Mouse (Mus musculus): Measurements from ENCODE around the gene Pik3ap1.

The Pik3ap1 gene

DNA sequence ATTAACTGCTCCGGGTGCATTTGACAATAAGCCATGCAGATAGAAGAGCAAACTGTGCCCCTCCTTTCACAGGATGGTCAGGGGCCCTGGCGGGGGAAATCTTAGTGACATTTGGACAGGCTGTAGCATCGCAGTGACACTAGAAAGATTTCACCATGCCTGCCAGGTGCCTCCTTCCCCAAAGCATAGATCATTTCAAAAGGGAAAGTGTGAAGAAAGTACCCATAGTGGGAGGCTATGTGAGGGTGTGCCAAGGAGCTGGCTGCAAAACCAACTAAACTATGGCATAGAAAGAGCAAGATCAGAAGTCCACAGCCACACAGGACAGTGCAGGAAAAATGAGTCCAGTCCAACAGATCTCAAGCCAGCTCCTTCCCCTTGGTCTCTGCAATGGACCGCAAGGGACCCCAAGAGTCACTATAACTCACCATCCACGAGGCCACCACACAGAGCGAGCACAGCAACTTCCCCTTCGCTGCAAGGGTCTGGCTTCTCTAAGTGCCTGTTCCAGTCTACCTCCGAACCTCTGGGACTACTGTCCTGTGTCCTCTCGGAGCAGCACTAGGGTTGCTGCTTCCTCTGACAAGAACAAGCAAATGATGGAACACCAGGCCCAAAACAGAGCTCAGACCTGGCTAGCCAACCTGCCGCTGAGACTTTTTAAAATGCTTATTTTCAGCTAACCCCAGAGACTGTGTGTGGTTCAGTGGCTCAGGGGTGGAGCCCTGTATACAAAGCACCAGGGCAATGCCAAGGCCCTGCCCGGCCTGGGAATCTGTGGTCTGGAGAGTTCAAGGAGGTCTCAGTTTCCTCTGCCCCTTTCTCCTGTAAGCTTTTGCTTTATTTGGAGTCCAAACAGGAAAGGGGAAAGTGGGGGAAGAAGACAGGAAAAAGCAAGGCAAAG lies 15.1 kb downstream of the Pik3ap1 start:
- DNase-seq: no peak

DNA sequence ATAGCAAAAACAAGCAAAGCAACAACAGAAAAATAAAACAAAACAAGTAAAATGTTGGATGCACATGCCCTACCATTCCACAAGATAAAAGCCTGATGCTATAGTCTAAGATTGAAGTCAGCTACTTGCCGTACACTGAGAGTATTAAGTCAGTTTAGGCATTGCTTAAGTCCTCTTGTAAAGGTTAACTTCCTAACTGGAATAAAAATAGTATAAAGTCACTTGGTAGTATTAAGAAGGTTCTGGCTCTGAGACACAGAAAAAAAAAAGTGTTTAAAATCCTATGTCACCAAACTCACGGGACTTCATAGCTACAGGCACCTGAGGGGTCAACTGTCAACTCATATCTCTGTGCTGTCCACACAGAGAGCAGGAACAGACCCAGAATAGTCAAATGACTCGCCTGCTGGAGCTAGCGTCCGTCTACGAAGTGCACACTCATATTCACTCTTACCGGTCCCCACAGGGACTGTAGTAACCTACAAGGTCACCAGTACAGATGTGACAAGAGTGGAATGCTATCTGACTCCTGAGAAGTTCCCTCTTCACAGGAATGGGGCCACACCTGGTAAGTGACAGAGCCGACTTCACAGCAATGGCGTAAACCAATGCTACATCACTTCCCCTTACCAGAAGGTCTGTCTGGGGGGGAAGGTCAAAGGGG lies 17.9 kb downstream of the Pik3ap1 start:
- DNase-seq: no peak

DNA sequence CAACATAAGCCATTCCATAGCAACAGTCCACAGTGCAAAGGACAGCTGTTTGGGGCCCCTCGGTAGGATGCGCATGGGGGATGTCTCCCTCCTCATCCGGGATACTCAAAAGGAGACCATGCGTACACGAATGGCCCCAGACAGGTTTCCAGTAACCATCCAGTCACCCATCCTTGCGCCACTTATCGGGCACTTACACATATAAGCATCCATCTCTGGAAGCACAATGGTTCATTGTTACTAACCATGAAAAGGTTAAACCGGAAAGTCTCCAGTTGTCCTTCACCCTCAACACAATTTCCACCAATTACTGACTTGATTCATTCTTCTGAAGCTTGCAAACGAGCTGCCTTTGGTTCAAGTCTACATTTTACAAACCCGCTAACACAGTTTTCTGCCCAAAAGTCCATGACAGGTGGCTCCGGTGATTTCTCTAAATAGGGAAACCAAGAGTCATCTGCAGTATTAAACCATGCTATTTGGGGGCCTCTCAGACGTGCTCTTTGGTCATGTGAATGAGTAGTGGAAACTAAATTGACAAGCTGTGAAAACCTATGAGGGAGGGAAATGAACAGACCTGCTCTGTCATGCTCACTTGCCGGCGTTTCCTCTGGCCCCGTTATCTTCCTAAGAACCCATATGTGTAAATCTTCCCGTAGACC lies 18.6 kb downstream of the Pik3ap1 start:
- DNase-seq: no peak

DNA sequence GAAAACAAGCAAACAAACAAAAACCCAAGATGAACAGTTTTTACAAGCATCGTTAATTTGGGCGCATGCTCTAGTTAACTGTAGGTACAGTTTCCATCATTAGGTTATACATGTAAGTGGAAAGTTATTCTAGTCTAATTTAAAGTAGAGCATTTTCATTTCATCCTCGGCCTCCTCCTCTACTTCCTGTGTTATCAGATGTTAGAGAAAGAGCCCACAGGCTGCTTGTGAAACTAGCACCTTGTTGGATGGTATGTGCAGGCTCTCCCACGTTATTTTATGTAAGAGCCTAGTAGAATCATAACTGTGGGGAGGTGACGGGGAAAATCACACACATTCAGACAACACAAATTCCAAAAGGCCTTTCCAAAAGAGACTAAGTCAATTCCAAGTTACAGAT lies 19.3 kb downstream of the Pik3ap1 start:
- no peak for DNase-seq

DNA sequence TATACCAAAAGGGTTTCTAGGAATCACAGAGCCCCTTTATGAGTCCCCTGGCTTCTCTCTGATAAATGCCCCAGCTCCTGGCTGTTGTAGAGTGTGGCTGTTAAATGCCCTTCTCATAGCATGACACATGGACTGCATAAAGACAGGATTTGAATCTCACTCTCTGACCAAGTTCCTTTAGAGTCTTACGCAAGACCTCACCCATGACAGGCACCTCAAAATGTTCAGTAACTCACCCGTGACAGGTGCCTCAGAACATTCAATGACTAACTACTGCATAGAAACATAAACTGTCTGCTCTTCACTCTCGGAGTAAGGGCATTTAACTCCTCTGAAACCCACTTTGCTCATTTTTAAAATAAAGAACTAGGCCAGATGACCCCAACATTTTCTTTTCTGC lies 20.4 kb downstream of the Pik3ap1 start:
- DNase-seq: no peak

DNA sequence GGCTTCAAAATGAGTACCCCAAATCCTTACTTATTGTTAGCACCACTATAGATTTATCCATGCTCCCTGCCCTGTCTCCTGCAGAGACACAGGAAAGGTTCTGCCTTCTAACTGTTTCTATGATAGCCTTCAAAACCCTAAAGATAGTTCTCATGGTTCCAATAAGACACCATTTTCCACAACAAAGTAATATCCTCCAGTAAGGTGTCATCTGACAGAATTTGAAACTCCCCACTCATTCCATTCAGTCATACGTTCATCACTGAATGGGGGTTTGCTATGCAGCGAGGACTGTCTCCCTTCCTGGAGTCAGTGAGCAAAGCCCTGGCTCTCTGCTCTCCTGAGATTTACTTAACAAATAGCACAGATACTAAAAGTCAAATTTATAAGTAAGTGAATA lies 21.9 kb downstream of the Pik3ap1 start:
- no peak for DNase-seq

DNA sequence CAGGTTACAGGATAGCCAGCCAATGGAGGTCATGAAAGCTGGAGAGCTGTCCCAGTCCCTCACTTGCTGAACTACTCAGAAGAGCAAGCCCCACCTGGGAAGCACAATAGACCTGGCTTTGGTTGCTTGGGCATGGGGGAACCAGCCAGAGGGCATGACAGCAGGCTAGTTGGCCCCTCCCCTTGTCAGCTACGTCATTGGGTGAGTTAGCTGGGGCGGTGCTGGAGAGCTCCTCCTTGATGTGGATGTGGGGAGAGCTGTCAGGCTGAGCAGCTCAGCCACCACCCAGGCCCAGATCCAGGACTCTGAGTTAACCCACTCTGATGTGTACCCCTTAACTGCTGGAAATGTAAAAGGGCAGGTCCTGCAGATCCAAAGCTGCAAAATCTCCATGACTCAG lies 24.4 kb downstream of the Pik3ap1 start:
- peak in 1 of 2 experiments; percentile 35 for DNase-seq

DNA sequence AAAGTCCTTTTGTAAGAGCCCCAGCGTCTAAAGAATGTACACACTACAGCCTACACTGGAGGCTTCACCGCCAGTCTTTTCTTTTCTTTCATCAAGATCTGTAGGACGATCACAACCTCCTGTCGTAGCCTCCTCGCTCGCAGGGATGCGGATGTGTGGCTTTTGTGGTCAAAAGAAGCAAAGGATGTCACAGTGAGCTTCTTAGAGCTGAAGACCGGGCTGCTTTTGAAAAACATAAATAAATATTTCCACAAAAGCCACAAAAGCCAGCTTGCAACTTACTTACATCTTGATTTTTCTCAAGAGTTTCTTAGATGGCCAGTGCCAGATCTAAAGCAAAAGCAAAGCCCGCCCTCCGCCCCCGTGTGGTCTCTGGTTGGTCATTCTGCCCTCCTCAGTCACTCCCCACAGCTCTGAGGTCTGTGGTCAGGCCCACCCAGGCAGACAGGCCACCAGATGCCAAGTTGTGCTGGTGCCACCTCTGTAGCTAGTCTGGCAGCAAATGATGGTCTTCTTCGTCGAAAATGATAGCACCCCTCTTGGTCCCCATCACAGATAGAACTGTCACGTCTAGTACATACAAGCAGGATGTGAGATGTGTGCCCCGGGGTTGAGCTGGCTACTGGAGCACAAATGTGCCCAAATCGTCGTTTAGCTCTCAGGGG lies 30.5 kb downstream of the Pik3ap1 start:
- DNase-seq: peak; percentile 68 to 70

DNA sequence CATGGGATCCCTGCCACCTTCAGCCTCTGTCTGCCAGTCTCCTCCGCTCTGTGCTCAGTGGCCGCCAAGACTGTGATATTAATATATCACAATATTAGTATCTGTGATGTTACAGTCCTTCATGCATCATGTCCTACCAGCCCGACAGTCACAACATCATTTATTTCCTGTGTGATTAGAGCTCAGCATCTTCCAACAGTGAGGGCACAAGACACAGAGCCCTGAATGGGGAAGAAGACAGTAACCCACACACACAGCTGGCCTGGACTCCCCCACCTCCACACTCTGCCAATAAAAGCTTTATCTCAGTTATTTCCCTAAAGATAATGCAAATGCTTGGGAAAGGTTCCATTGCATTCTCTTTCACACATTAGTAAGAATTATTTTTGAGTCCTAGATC lies 35.3 kb downstream of the Pik3ap1 start:
- no peak for DNase-seq

DNA sequence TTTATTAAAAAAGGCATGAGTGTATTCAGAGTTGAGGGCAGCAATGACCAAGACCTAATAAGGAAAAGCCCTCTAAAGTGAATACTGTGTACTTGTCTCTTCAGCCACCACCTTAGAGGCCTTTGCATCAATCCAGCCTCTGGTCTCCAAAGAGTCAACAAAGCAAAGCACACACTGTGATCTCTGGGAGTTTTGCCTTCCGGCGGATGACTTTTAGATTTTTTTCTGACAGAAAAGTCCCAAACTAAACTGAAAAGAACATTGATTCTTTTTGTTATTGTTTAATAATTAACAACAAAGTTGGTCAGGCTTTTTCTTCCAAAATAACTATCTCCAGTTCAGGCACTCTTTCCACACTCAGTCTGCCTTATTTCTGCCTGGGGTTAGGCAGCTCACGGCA lies 36.7 kb downstream of the Pik3ap1 start:
- DNase-seq: no peak

DNA sequence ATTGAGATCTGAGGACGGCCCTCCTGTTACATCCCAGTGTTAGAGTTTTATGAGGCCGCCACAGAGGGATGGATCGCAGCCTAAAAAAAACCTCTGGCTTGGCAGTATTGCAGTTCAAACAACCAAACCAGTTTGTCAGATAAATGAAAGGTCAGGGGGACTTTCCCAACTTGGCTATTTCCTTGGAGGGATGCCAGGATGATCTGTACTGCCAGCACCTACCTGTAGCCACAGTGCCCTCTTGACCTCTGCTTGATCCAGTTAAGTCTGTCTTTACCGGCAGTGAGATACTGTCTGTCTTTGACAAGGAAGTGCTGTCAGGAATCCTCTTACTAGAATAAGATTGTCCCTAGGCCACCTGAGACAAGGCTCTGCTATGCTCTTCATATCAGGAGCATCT lies 37.6 kb downstream of the Pik3ap1 start:
- no peak for DNase-seq

DNA sequence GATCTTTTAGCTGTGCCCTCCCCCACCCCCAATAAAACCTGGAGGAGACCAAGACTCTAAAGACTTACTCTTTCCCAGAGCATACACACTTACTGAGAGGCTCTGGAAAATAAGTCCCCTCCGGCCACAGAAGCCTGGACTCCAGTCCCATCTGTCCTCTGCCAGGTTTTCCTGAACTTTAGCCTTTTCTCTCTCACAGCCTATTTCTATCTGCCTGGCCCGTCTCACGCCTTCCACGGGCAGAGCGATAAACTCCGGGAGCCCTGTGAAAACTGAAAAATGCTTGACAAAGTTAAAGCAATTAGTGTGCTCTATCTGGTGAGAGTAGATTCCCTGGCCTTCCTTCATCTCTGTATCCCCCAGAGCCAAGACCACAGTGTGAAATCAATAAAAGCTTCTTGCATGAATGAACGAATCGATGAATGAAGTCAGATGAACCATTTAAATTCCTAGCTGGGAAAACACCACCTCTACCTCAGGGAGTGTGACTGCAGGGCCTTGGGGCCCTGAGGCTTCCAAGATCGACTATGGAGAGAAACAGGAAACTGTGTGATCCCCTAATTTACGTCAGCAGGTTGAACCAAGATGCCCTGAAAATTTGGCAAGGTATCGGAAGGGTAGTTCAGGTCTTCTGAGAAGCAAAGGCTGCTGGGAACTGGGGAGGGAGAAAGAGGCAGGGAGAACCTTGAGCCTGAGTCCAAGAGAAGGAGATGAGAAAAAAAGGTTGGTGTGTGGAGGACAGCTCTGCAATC lies 38.6 kb downstream of the Pik3ap1 start:
- DNase-seq: no peak

DNA sequence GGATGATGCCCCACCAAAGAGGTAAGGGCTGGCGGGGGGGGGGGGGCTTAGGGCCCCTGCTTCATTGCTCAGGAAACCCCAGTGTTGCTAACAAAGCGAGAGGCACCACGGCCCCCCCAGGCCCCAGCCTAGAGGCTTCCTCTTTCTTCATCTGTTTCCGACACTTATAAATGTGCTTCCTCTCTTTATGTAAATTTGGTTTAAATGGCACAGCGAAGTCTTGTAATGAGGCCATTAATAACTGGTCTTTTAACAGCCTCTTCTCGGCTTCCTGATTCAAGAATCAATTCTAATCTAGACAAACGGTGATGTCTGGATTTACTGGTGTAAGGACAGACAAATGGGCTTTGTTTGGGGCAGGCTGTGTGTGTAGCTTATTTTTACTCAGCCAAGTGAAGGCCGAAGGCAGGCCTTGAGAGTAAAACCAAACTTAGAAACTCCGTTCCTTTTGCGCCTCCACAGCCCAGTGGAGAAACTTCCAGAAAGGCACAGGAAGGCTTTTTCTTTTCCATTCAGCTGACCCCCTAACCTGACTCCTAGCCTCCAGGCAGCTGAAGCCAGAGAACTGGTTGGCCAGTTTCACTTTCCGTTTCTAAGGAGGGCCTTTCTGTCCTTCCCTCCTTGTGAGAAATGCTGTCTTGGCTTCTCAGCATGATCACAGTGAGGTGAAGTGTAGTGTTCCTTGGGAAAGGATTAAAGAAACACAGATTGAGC lies 39.7 kb downstream of the Pik3ap1 start:
- DNase-seq: peak; percentile 39 to 63

DNA sequence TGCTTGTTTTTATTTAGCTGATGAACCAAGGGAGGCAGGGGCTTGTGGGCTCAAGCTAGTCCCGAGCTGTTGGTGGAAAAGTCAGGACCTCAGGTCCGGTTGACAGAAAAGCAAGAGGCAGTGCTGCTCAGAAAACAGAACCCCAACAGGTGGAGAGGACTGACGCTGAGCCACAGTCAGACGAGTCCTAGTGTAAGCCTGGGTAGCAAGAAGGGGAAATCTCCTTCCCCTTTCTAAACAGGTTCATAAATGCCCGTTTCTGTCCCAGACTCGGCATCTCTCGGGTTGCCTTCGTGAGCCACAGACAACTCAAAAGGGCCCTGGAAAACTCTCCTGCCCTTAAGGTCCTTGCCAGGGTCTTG lies 40.3 kb downstream of the Pik3ap1 start:
- no peak for DNase-seq

DNA sequence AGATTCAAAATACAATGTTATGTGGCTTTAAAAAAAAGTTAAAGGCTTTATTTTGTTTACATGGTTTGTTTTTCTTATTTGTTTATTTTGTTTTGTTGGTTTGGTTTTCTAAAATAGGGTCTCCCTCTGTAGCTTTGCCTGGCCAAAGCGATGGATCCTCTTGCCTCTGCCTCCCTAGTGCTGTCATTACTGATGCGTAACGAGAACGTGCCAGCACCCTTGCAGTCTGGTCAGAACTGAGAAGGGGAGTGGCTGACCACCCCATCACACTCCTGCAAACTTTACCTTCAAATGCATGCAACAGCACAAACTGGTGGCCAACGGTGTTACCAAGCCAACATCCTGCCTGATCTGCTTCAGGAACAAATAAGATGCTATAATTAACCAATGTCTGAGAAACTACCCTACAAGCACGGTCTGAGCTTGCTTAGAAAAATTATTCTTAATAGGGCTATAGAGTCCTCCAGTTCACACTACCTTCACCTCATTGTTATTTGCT lies 42.3 kb downstream of the Pik3ap1 start:
- DNase-seq: no peak

DNA sequence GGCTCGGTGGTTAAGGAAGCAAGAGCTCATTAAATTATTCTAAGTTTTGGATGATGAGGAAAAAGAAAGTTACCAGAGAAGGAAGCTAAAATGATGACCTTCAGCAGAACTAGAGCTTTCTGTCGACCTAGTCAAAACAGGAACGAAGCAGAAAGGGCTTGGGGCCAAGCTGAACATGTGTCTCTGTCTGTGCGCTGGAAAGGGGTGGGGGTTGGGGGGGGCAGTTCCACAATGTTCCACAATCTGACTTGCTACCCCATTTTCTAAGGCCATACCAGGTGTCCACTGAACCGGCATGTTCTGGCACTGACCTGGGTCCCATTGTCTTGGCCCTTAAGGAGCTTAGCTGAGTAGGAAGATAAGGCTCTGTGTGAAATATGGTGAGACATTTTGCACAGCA lies 43.2 kb downstream of the Pik3ap1 start:
- no peak for DNase-seq

DNA sequence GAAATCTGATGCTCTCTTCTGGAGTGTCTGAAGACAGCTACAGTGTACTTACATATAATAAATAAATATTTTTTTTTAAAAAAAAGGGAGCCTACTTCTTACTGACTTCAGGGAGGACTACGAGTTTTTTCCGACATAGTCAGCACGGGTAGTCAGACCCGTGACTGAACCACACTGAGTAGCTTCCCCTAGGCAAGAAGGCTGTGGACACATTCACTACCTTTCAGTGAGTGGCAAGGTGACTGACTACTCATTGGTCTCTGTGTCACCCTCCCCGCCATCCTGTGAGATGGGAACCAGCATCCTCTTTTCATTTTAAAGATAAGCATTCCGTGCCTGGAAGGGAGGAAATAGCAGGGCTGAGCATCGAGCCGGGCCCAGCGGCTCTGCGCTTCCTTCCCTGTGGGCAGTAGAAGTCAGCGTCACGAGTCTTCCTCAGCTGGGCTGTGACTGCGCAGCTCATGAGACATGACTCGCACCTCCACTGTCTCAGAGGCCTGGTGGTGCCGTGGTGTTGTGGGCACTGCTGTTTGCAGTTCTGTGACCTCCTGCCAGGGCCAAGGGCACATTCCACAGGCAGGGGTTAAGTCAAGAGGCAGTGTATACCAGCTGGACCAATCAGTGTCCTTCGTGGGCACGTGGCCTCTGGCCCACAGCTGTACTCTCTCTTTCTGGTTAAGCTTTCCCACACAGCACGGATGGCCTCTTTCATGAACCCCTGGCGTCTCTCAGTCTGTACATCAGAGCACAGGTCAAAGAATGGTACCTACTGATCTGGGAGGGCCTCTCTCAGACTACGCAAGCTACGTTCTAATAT lies 45.7 kb downstream of the Pik3ap1 start:
- DNase-seq: peak; percentile 21 to 30

DNA sequence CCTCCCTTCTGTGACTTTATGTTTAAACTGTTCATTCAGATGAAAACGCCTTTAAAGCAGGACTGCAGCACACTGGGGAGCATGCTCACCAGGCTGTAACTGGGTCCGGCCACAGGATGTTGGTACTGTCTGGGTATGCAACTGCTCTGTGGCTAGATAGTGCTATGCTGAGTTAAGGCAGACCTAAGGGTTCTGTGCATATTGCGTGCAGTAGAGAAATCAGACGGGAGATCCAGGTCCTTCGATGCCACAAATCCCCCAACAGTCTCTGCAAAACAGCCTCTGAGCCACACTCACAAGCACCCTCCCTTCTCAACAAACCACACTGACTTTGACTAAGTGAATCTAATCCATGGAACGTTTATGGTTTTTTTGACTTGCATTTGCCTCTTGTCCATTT lies 46.5 kb downstream of the Pik3ap1 start:
- no peak for DNase-seq

DNA sequence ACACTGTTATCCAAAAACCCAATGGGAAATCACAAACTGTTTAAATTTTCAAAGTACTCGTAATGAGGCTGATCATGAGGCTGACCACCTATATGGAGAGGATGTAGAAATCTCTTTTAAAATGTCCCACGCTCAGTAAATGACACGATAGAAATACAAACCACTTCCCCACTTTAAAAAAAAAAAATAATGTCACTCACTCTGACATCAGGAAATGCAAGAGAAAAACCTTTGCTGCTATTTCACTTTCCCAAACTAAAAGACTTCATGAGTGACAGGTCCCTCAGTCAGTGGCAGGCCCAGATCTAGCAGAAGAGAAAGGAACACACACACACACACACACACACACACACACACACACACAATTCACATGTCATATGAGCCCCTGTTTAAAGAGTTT lies 49.2 kb downstream of the Pik3ap1 start:
- no peak for DNase-seq

DNA sequence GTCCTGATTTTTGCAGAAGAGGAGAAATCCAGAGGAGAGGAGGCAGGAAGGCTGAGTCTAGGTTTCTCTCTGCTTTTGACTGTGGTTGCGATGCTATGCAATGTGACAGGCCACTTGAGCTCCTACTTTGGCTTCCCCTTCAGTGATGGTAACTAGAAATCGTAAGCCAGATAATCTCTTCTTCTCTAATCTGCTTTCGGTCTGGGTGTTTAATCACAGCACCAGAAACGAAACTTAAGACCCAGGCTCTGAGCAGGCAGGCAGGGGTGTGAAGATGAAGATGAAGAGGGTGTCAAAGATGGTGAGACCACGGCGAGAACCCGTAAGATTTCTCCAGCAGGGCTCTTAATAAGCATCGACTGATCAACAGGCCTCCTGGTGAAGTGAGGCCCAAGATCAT lies 51.9 kb downstream of the Pik3ap1 start:
- DNase-seq: no peak

DNA sequence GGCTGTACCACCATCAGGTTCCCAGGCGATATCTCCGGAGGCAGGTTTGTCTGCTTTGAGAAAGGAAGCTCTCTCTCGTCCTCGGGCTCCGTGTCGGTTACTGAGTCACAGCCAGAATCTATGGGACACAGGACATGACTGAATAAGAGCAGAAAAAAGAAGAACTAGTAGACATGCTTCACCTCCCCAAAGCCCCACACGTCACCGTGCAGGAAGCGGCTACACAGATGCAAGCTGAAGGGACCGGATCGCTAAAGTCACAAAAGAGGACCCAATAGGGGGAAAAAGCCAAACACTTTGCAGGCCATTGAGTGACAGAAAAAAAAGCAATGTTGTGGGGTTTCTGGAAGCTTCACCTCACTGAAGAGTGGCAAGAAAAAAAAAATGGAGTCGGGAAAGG lies 52.7 kb downstream of the Pik3ap1 start:
- peak in 1 of 2 experiments; percentile 20 for DNase-seq

Measured in thymus, postnatal 36 days (tissue).